Mouse (Mus musculus) lung, adult 2 months (tissue): ENCODE data around the gene Prkcsh.

Source experiments
- CTCF ChIP-seq: fragments of 200-500 bp; IDR thresholded peaks from 2 replicates; pipeline ENCODE4 v1.5.1; 2011; ENCODE audit warnings: mild to moderate bottlenecking, low read length, control low read depth; ENCODE audit not compliant: insufficient read depth
- POLR2A ChIP-seq: fragments of 200-500 bp; IDR thresholded peaks from 2 replicates; pipeline ENCODE4 v1.6.1; 2011; ENCODE audit warnings: low read depth, mild to moderate bottlenecking, control low read depth, low read length, borderline replicate concordance; ENCODE audit errors: extremely low read depth

DNA sequence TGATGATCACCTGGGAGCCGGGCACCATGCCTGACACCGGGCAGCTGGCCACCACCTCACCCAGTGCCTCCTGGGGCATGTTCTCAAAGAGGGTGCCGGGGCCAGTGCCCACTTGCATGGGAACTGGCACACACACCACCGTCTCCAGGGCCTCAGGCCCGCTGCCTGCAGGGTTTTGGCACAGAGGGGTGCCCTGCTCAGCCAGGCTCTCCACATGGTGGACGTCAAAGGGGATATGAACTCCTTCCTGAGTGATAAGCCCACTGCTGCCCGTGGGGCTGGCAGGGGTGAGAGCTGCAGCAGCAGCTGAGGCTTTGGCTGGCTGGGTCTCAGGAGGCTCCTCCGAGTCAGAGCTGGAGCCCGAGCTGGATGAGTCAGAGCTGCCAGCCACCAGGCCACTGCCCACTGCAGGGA, 55.4 kb downstream of the Prkcsh start:
- TF ChIP-seq CTCF (no peak), POLR2A (no peak)
